In genomic region chr2:150951201-150951600, GRCm38 (mm10) we compare ENCODE assay signal across 18 mouse cellular contexts. TPM values are rescaled to one million over a fixed set of nuclear protein-coding genes. Genes with fewer than 3 reads are reported as not detected.
DNase-seq lines count a peak whose midpoint lies in the region; TF ChIP-seq lines count a peak whose summit lies in the region.
"Had no signal": no experiment of that assay in that cellular context is flagged by ENCODE, and none has a peak within 500 bp of the region (broad histone marks: within the 10 kb centered on the region; RNA-seq: fewer than 3 reads in every experiment).

No protein-coding gene starts in this region.

- no peak for TF ChIP-seq CTCF in cerebellum, adult 2 months (IDR thresholded peaks at IDR 0.05; ENCODE audit: borderline replicate concordance, insufficient read depth, low read depth, low read length)
- TF ChIP-seq CTCF in left cerebral cortex, adult 2 months (IDR thresholded peaks at IDR 0.05): no peak

- no peak overlapping the region for H3K27ac ChIP-seq in cerebellum, adult 2 months (ENCODE audit: insufficient read depth, low read length)
- no peak overlapping the region for H3K27ac ChIP-seq in left cerebral cortex, adult 2 months
- H3K27ac ChIP-seq: embryonic facial prominence, embryonic 10.5 days; embryonic facial prominence, embryonic 12.5 days; forebrain, embryonic 13.5 days; forebrain, embryonic 15.5 days had no signal

- H3K4me3 ChIP-seq in cerebellum, adult 2 months (replicated peaks; ENCODE audit: insufficient read depth, low read depth, low read length): no peak overlapping the region
- H3K4me3 ChIP-seq in left cerebral cortex, adult 2 months: no peak overlapping the region
- H3K4me3 ChIP-seq: embryonic facial prominence, embryonic 10.5 days; embryonic facial prominence, embryonic 12.5 days; forebrain, embryonic 13.5 days; forebrain, embryonic 15.5 days had no signal

- WGBS in cerebellum, adult 2 months: 63% methylated on average over 2 of the region's 2 CpGs

- intact Hi-C loops in left cerebral cortex, postnatal 4 days (cut with DNase I): no loop called here
- intact Hi-C loops in left cerebral cortex, adult 2 months (cut with DNase I): no loop called here

- TF ChIP-seq POLR2A in cerebellum, adult 2 months (IDR thresholded peaks at IDR 0.05; ENCODE audit: borderline replicate concordance, insufficient read depth, low read length): no peak

- peak; percentile 49 to 60 for DNase-seq in cerebellum, postnatal 14 days
- no peak for DNase-seq in cerebellum, adult 2 months
- peak; percentile 74 for DNase-seq in left cerebral cortex, postnatal 4 days
- DNase-seq in left cerebral cortex, adult 2 months (ENCODE audit: extremely low spot score in 1 of 2, low spot score in 2 of 2): no peak
- peak; percentile 29 for DNase-seq in retina, adult 2 months (ENCODE audit: low read depth, low spot score)
- no peak for DNase-seq in retina, postnatal 1 day
- DNase-seq in layer of hippocampus, postnatal 36 days: no peak
- DNase-seq: adrenal gland, adult 8-10 months; adrenal gland, postnatal 14 days; adrenal gland, postnatal 36 days; cerebellum, adult 11-12 months; cerebellum, adult 8-10 months; cerebellum, adult 9-11 months; forebrain, postnatal 0 days had no signal

- H3K27me3 ChIP-seq in cerebellum, adult 2 months (ENCODE audit: control insufficient read depth, insufficient read depth, low read length): no peaks in the 10 kb centered on the region
- H3K27me3 ChIP-seq: embryonic facial prominence, embryonic 12.5 days; forebrain, embryonic 13.5 days; forebrain, embryonic 15.5 days had no signal

- 0 out of 2 replicates have a peak, but pooled peaks cover 5% of the 10 kb centered on the region for H3K4me1 ChIP-seq in cerebellum, adult 2 months (ENCODE audit: control insufficient read depth, insufficient read depth, low read length)
- H3K4me1 ChIP-seq: embryonic facial prominence, embryonic 10.5 days; embryonic facial prominence, embryonic 12.5 days; forebrain, embryonic 13.5 days; forebrain, embryonic 15.5 days had no signal

RNA-seq across cellular contexts. Expression of gene Gins1, which starts 46.0 kb away (rescaled TPM):
- 1.3 TPM in 2 replicates for polyA plus RNA-seq in cerebellum, adult 2 months (2012; rRNA removed)
- 1 to 10 TPM; 7.2 to 8.9 TPM for total RNA-seq in left cerebral cortex, postnatal 4 days (2021)
- 1 to 10 TPM in 1 of 2 experiments, under 1 TPM in 1; 0.65 to 1.6 TPM for total RNA-seq in left cerebral cortex, adult 2 months (2021)
- total RNA-seq in layer of hippocampus, postnatal 36 days (2021): 1 to 10 TPM; 1.5 TPM

RNA-seq across cellular contexts. Expression of gene Abhd12, which starts 46.7 kb away (rescaled TPM):
- 259 and 263 TPM in 2 replicates for polyA plus RNA-seq in cerebellum, adult 2 months (2012; rRNA removed)
- total RNA-seq in left cerebral cortex, postnatal 4 days (2021): 100 to 1,000 TPM; 116 to 117 TPM
- 100 to 1,000 TPM; 298 to 305 TPM for total RNA-seq in left cerebral cortex, adult 2 months (2021)
- 100 to 1,000 TPM; 301 to 309 TPM for total RNA-seq in layer of hippocampus, postnatal 36 days (2021)

Comparison
In these comparisons a context has a peak if more than half of its experiments do, and no peak if none do; other contexts are left out.
1. DNase-seq: peak in cerebellum, postnatal 14 days (2 of 2), left cerebral cortex, postnatal 4 days (single experiment) and retina, adult 2 months (single experiment); none in cerebellum, adult 2 months (0 of 2), left cerebral cortex, adult 2 months (0 of 2), retina, postnatal 1 day (single experiment) and layer of hippocampus, postnatal 36 days (0 of 2).